Mouse (Mus musculus) olfactory bulb, adult 2 months (tissue): ENCODE data around the gene Adat3. TPM values are rescaled to one million over a fixed set of nuclear protein-coding genes. Genes with fewer than 3 reads are reported as not detected.

Source experiments
- H3K27ac ChIP-seq: fragments of 200-500 bp; 2 replicates; pipeline ENCODE4 v1.5.1; 2012; ENCODE audit warnings: low read depth, low read length; ENCODE audit not compliant: insufficient read depth
- H3K4me1 ChIP-seq: fragments of 200-500 bp; 2 replicates; pipeline ENCODE4 v1.6.1; 2012; ENCODE audit warnings: low read length; ENCODE audit not compliant: control insufficient read depth, insufficient read depth
- H3K4me3 ChIP-seq: fragments of 200-500 bp; 2 replicates; pipeline ENCODE4 v1.5.1; 2012; ENCODE audit warnings: mild to moderate bottlenecking, low read depth, low read length, moderate library complexity; ENCODE audit not compliant: insufficient read depth
- CTCF ChIP-seq: fragments of 200-500 bp; IDR thresholded peaks from 2 replicates; pipeline ENCODE4 v1.5.1; 2012; ENCODE audit warnings: low read depth, mild to moderate bottlenecking, low read length, moderate library complexity; ENCODE audit not compliant: insufficient read depth
- POLR2A ChIP-seq: fragments of 200-500 bp; IDR thresholded peaks from 2 replicates; pipeline ENCODE4 v1.6.1; 2012; ENCODE audit warnings: mild to moderate bottlenecking, low read depth, low read length, moderate library complexity; ENCODE audit not compliant: insufficient read depth
- WGBS: fragments of 180-500 bp; shearing (Covaris S2); methylation state at CpG from one replicate; pipeline ENCODE4 v1.1.7; 2018; 5-methylcytosine and 5-hydroxymethylcytosine counted together
- polyA plus RNA-seq: library from polyadenylated mRNA; stranded (reverse); fragments of >200 nt; gene quantifications from 2 replicates; pipeline ENCODE4 v1.2.4, GENCODE M21; 2012; ENCODE audit warnings: low replicate concordance; ENCODE audit not compliant: missing spikeins, insufficient read depth, insufficient read length

The Adat3 gene
- not detected in 2 replicates for polyA plus RNA-seq

- TF ChIP-seq POLR2A (peak; percentile 70), CTCF (no peak)
- peaks cover 17% of the 10 kb centered on the region for H3K4me1 ChIP-seq
- H3K4me3 ChIP-seq: peak within 1 kb of the TSS; percentile 85
- WGBS: under 1% methylated on average over 54 of the region's 54 CpGs
- H3K27ac ChIP-seq: peak within 1 kb of the TSS; percentile 88
Observed at GRCm38 (mm10) chr10:80602698-80603325, at the start of gene Adat3, which contains the start of gene Scamp4. Gene Adat3 (plus strand): TSS chr10:80602880. Gene Scamp4 (plus strand): TSS chr10:80602872.

GRCm38 (mm10) chr10:80553575-80553974 is 49.1 kb upstream of the Adat3 start:
- no peak overlapping the region for H3K4me3 ChIP-seq
- H3K27ac ChIP-seq: no peak overlapping the region
- no peak for TF ChIP-seq POLR2A
- no peak for TF ChIP-seq CTCF
- peaks cover 30% of the 10 kb centered on the region for H3K4me1 ChIP-seq
- WGBS: 91% methylated on average over 8 of the region's 8 CpGs

- TF ChIP-seq CTCF: no peak
- TF ChIP-seq POLR2A: no peak
- H3K27ac ChIP-seq: no peak overlapping the region
- 92% methylated on average over 6 of the region's 6 CpGs for WGBS
- H3K4me1 ChIP-seq: peaks cover 33% of the 10 kb centered on the region
- H3K4me3 ChIP-seq: no peak overlapping the region
Observed at GRCm38 (mm10) chr10:80553997-80554396, 48.7 kb upstream of the Adat3 start.

GRCm38 (mm10) chr10:80557346-80557965 is 45.2 kb upstream of the Adat3 start:
- WGBS: 23% methylated on average over 5 of the region's 5 CpGs
- no peak overlapping the region for H3K4me3 ChIP-seq
- no peak overlapping the region for H3K27ac ChIP-seq
- peaks cover 43% of the 10 kb centered on the region for H3K4me1 ChIP-seq
- TF ChIP-seq CTCF (peak; percentile 73; the same call in 1 of the 2 replicates), POLR2A (no peak)

GRCm38 (mm10) chr10:80559431-80559830 is 43.2 kb upstream of the Adat3 start:
- TF ChIP-seq POLR2A (no peak), CTCF (no peak)
- no peak overlapping the region for H3K4me3 ChIP-seq
- WGBS: 81% methylated on average over 7 of the region's 7 CpGs

GRCm38 (mm10) chr10:80560621-80561020 is 42.1 kb upstream of the Adat3 start:
- H3K27ac ChIP-seq: no peak overlapping the region
- TF ChIP-seq CTCF (no peak), POLR2A (no peak)
- peaks cover 37% of the 10 kb centered on the region for H3K4me1 ChIP-seq
- H3K4me3 ChIP-seq: peak overlapping the region; percentile 85
- 2% methylated on average over 13 of the region's 13 CpGs for WGBS

More at GRCm38 (mm10) chr10:80559431-80559830, 43.2 kb upstream of the Adat3 start:
- H3K27ac ChIP-seq: no peak overlapping the region
- H3K4me1 ChIP-seq: peaks cover 36% of the 10 kb centered on the region

GRCm38 (mm10) chr10:80561116-80561944 is 41.4 kb upstream of the Adat3 start, which contains the start of gene Rexo1:
Gene Rexo1 (minus strand): TSS chr10:80561560.
- TF ChIP-seq POLR2A (no peak), CTCF (peak; percentile 72)
- peaks cover 43% of the 10 kb centered on the region for H3K4me1 ChIP-seq
- H3K4me3 ChIP-seq: peak within 1 kb of the TSS; percentile 85
- peak within 1 kb of the TSS; percentile 99 for H3K27ac ChIP-seq
- WGBS: under 1% methylated on average over 72 of the region's 72 CpGs

GRCm38 (mm10) chr10:80566375-80567092 is 36.1 kb upstream of the Adat3 start:
- H3K4me3 ChIP-seq: no peak overlapping the region
- peaks cover 58% of the 10 kb centered on the region for H3K4me1 ChIP-seq
- 6% methylated on average over 17 of the region's 17 CpGs for WGBS
- H3K27ac ChIP-seq: peak overlapping the region; percentile 94
- no peak for TF ChIP-seq POLR2A
- TF ChIP-seq CTCF: peak; percentile 88; the same call in 1 of the 2 replicates

- H3K4me3 ChIP-seq: no peak overlapping the region
- 96% methylated on average over 29 of the region's 29 CpGs for WGBS
- TF ChIP-seq POLR2A (no peak), CTCF (no peak)
- peak overlapping the region; percentile 94 for H3K27ac ChIP-seq
- H3K4me1 ChIP-seq: peaks cover 78% of the 10 kb centered on the region
Observed at GRCm38 (mm10) chr10:80568876-80569275, 33.8 kb upstream of the Adat3 start.
